Mouse (Mus musculus): ENCODE measurements around the gene Dynlt1c. TPM values are rescaled to one million over a fixed set of nuclear protein-coding genes. Genes with fewer than 3 reads are reported as not detected.
A peak's percentile ranks its signal among the peaks of the same experiment; 100 is the strongest.
"Not testable (repeated sequence)": the region's sequence is repeated elsewhere in the genome, so short reads cannot be mapped to it uniquely, and the experiment has no call there.

Gene Dynlt1c
- polyA plus RNA-seq, 1 experiment: 0.19 TPM

DNA sequence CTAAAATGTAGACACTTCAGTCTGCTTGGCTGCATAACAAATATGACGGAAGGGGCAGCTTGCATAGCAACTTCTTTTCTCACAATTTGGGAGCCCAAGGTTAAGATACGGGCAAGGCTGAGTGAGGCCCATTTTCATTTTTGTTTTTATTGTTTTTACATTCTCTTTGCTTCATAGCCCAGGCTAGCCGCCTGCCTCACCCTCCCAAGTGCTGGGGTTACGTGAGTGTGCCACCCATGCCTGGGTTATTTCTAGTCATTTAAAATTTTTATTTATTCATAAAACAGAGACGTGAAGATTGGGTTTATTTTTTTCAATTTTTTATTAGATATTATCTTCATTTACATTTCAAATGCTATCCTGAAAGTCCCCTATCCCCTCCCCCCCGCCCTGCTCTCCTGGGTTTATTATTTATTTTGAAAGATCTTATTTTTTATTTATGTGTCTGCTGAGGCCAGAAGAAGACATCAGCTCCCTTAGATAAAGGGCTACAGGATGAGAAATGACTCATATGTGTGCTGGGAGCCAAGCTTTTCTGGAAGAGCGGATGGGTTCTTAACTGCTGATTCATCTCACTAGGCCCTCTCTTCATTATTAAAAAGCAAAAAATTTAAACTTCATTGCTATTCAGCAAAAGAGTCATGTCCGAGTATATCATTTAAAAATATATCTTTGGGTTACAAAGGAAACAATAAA, 1.1 kb upstream of the Dynlt1c start:
- H3K36me3 ChIP-seq (ENCODE audit: control insufficient read depth); H3K4me1 ChIP-seq (ENCODE audit: control insufficient read depth); H3K9me3 ChIP-seq (ENCODE audit: control insufficient read depth, low read length); H3K27me3 ChIP-seq (ENCODE audit: control insufficient read depth); H3K4me3 ChIP-seq (replicated peaks): not testable (repeated sequence)

DNA sequence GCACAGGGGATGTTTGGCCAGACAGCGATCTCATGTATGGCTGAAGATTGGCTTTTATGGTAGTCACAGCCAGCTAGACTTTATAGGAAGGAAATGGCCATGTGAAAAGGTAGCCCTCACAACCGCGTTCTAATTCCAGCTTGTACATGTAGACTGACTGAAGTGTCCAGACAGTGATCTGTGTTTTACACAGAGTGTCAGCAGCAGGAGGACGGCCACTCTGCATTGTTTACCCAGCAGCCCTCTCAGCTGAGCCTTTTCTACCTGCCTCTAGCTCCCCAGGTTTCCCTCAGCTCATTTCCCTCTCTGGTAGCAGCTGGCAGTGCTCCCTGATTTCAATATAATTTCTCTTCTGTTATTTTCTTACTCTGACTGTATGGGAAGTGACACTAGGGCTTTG, 734 bp downstream of the Dynlt1c start:
- not testable (repeated sequence) for H3K36me3 ChIP-seq (ENCODE audit: control insufficient read depth); H3K9me3 ChIP-seq (ENCODE audit: control insufficient read depth, low read length); H3K27me3 ChIP-seq (ENCODE audit: control insufficient read depth); H3K4me1 ChIP-seq (ENCODE audit: control insufficient read depth)
- peak overlapping the region; percentile 51 for H3K4me3 ChIP-seq (replicated peaks)

DNA sequence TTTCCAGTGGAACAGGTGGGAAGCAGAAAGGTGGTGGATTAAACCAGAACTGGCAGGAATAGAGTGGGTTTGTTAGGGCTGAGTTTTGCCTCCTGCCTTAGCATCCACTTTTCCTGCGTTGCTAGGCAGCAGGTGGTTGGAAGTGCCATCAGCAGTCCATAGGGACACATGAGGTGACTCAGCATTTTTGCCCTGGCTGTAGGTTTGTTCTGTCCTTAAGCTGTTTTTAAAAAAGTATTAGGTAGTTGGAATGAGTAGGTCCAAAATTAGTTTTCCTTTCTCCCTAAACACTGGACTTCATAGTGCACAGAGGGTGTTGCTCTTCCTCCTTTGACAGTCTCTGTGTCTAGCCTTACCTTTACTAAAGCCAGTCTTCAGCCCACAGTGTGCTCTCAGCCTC, 3.9 kb downstream of the Dynlt1c start:
- H3K4me3 ChIP-seq (replicated peaks); H3K4me1 ChIP-seq (ENCODE audit: control insufficient read depth); H3K36me3 ChIP-seq (ENCODE audit: control insufficient read depth); H3K27me3 ChIP-seq (ENCODE audit: control insufficient read depth); H3K9me3 ChIP-seq (ENCODE audit: control insufficient read depth, low read length): not testable (repeated sequence)

DNA sequence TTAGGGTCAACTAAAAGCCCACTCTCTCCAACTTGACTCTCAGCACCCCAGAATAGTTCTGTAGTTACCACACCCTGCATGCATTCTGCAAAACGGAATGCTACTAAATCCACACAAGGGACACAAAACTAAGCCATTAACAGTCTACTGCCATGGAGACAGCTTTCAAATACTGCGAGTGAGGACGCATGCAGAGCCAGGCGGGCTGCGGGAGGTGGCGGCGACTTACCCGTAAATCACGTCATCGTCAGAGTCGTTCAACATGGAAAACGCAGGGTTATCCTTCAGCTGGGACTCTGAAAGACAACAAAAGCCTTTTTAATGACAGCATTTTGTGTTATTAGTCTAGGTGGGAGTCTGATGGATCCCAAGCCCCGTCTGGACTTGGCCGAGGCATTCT, 12.1 kb downstream of the Dynlt1c start:
- not testable (repeated sequence) for H3K36me3 ChIP-seq (ENCODE audit: control insufficient read depth); H3K4me1 ChIP-seq (ENCODE audit: control insufficient read depth); H3K4me3 ChIP-seq (replicated peaks); H3K9me3 ChIP-seq (ENCODE audit: control insufficient read depth, low read length); H3K27me3 ChIP-seq (ENCODE audit: control insufficient read depth)

DNA sequence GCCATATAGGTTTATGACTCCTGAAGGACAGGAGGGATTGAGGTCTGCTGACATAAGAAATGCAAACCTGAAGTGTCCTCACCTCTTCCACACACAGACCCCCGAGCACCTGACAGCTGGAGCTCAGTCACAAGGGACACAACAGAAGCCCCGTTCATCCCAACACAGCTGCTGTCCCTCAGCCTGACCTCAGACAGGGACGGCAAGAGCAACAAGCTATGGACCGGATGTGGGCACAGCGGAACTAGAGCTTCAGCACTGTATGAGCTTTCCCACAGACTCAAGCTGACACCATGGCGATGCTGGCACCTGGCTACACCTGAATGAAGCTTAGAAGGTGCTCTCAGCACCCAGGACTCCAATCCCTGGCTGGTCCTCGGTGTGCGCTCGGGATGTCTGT, 12.8 kb downstream of the Dynlt1c start:
- not testable (repeated sequence) for H3K4me3 ChIP-seq (replicated peaks); H3K27me3 ChIP-seq (ENCODE audit: control insufficient read depth); H3K4me1 ChIP-seq (ENCODE audit: control insufficient read depth); H3K9me3 ChIP-seq (ENCODE audit: control insufficient read depth, low read length); H3K36me3 ChIP-seq (ENCODE audit: control insufficient read depth)

DNA sequence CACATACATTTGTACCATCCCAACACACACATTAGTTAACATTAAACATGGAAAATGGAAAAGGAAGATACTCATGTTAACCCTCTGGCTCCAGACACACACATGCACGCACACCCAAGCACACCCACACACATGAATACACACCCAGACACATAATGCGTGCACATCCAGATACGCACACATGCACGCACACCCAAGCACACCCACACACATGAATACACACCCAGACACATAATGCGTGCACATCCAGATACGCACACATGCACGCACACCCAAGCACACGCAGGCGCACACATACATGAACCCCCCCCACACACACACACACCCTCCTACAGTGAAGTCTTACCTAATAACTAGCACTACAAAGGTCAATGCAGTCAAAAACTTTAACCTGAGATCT, 15.3 kb downstream of the Dynlt1c start:
- H3K27me3 ChIP-seq (ENCODE audit: control insufficient read depth); H3K4me3 ChIP-seq (replicated peaks); H3K36me3 ChIP-seq (ENCODE audit: control insufficient read depth); H3K9me3 ChIP-seq (ENCODE audit: control insufficient read depth, low read length); H3K4me1 ChIP-seq (ENCODE audit: control insufficient read depth): not testable (repeated sequence)

DNA sequence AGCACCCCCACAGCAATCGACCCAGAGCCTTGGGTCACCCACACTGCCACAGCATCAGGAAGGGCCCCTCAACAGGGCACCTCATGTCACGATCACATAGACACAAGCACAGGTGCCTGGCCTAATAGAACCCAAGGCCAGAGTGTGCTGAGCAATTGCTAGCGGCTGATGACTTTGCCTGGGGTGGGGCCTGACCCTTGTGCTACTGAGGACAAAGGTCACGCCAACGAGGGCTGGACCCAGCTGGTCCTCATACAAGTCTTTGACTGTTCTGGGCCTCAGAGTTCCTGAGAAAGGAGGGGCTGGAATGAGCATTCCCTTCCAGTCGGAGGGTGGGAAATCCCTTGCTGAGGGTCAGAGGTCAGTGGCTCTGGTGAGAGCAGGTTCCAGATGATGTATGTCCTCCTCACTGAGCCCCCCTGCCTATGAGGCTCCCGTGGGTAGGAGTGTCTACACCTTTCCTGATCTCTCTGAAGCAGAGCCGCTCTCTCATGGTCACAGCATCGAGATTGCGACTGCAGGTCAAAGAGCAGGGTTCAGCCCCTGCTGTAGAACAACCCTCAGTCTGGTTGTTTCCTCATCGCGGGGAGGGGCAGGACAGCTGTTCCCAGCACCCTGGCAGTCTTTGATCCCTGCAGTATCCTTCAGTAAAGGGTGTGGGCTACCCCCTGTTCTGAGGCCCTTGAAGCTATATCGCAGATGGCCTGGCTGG, 16.4 kb downstream of the Dynlt1c start:
- not testable (repeated sequence) for H3K4me3 ChIP-seq (replicated peaks); H3K36me3 ChIP-seq (ENCODE audit: control insufficient read depth); H3K9me3 ChIP-seq (ENCODE audit: control insufficient read depth, low read length); H3K4me1 ChIP-seq (ENCODE audit: control insufficient read depth); H3K27me3 ChIP-seq (ENCODE audit: control insufficient read depth)

DNA sequence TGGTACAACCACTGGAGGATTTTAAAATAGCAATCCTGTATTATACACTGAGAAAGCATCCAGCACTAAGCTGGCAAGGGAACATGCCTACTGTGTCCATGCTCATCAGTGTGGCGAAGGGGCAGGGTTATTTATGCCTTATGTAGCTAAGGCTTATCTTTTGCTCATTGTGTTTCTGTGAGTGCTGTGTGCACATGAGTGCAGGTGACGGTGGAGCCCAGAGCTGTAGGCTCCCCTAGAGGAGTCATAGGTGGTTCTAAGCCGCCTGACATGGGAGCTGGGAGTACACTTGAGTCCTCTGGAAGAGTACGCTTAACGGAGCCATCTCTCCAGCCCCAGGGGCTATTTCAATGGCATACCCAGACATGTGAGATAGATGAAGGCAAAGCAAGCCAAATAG, 17.8 kb downstream of the Dynlt1c start:
- not testable (repeated sequence) for H3K4me3 ChIP-seq (replicated peaks); H3K36me3 ChIP-seq (ENCODE audit: control insufficient read depth); H3K9me3 ChIP-seq (ENCODE audit: control insufficient read depth, low read length)

DNA sequence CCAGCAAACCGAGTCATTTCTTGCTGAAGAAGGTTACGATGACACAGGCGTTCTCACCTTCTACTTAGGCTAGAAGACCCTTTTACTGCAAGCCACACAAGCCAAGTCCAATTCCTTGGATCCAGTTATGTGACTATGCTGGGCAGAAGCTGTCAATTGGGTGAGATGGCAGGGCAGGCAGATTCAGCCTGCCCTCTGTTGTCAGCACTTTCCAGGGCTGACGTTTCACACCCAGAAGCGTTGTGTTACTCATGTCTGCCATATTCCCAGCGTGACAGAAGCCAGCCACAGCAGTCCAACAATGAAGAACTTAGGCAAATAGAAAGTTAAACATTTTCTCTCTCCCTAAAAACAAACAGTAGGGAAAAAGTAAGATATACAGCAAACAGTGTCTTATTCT, 18.6 kb downstream of the Dynlt1c start:
- H3K4me3 ChIP-seq (replicated peaks); H3K4me1 ChIP-seq (ENCODE audit: control insufficient read depth); H3K27me3 ChIP-seq (ENCODE audit: control insufficient read depth); H3K36me3 ChIP-seq (ENCODE audit: control insufficient read depth); H3K9me3 ChIP-seq (ENCODE audit: control insufficient read depth, low read length): not testable (repeated sequence)

More for the DNA sequence above, 17.8 kb downstream of the Dynlt1c start:
- not testable (repeated sequence) for H3K27me3 ChIP-seq (ENCODE audit: control insufficient read depth); H3K4me1 ChIP-seq (ENCODE audit: control insufficient read depth)

DNA sequence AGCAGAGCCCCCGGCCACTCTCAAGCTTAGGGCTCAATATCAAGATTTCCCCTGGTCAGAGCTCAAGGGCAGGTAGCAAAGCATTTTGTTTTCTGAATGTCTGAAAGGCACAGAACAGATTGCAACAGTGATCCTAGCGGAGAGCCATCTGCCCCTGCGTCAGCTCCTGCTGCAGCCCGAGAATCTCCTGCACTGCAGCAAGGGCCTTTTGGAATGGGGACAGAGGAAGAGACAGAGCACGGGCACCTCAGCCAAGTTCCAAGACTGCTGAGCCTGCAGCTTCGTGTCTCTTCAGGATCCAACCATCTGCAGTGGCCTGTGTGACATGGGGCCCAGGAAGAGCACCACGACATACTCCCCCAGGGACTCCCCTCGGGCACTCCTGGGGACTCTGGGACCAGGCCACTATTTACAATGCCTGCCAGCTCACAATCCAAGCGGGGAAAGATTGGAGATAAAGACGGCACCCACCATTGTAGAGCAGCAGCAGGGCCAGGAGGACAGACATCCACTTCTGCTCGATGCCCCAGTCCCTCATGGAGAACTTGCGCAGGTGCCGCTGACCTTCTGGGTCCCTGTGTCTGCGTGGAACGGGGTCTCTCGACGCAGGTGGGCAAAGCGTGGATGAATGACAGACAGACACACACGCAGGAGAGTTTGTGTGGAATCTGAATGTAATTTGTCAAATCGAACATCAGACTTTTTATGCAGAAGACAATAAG, 19.4 kb downstream of the Dynlt1c start:
- not testable (repeated sequence) for H3K9me3 ChIP-seq (ENCODE audit: control insufficient read depth, low read length)

DNA sequence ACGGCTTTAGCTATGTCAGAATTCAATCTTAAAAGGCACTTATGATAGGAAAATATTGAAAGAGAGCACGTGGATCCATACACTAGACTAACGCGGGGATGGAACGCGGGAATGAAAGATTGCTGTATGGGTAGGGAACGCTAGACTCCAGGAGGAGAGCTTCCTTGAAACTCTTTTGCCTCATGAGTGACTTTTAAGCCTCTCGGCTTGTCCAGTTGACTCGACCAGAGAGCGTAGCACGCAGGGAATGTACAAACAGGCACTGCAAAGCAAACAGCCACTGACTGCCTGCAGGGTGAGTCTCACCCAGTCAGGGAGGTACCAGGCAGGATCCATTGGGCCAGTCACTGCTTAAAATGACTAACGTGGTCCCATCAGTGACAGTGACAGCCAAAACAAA, 20.5 kb downstream of the Dynlt1c start:
- not testable (repeated sequence) for H3K4me1 ChIP-seq (ENCODE audit: control insufficient read depth); H3K4me3 ChIP-seq (replicated peaks); H3K9me3 ChIP-seq (ENCODE audit: control insufficient read depth, low read length); H3K27me3 ChIP-seq (ENCODE audit: control insufficient read depth); H3K36me3 ChIP-seq (ENCODE audit: control insufficient read depth)

More for the DNA sequence above, 19.4 kb downstream of the Dynlt1c start:
- not testable (repeated sequence) for H3K36me3 ChIP-seq (ENCODE audit: control insufficient read depth); H3K27me3 ChIP-seq (ENCODE audit: control insufficient read depth); H3K4me1 ChIP-seq (ENCODE audit: control insufficient read depth); H3K4me3 ChIP-seq (replicated peaks)

DNA sequence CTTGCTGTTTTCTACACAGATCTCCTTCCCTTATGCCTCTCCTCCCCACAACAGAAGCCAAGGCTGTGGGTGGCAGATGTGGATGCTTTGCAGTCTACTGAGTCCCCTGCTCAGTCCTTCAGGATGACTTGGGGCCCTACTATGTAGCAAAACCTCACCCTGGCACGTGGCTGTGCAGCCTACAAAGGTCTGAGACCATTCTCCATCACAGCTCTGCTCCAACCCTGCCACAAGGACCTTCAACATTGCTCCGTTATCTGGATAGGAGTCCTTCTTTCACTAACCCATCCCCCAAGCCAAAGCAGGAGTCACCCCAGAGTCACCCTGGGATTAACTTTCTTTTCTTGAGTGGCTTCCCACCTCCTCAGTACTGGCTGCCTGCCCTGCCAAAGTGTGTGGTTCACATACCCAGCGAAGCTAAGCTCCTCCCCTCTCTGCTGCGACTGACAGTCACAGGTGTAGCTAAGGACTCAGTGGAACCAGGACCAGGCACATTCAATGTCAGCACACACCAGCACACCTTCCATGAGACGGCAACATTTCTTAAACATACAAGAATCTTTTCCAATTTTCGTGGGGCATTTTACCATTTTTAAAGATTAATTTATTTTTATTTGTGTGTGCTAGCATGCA, 23.6 kb downstream of the Dynlt1c start:
- H3K36me3 ChIP-seq (ENCODE audit: control insufficient read depth); H3K9me3 ChIP-seq (ENCODE audit: control insufficient read depth, low read length); H3K27me3 ChIP-seq (ENCODE audit: control insufficient read depth); H3K4me3 ChIP-seq (replicated peaks); H3K4me1 ChIP-seq (ENCODE audit: control insufficient read depth): not testable (repeated sequence)

DNA sequence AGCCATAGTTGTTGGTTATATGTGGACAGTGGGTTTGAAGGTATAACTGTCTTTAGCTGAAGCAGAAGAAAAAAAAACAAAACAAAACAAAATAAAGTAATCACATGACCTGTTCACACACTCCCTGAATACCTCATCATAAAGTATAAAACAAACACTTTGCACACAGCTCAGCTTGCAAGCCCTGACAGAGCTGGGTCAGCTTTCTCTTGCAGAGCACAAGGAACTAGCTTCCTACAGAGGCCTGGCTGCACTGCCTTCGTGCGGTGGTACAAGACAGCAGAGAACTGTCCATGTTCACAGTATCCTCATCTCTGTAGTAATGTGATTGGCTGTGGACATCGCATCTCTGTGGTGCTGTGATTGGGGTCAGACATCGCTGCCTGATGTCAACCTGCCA, 28.9 kb downstream of the Dynlt1c start:
- not testable (repeated sequence) for H3K27me3 ChIP-seq (ENCODE audit: control insufficient read depth); H3K4me3 ChIP-seq (replicated peaks); H3K9me3 ChIP-seq (ENCODE audit: control insufficient read depth, low read length); H3K36me3 ChIP-seq (ENCODE audit: control insufficient read depth); H3K4me1 ChIP-seq (ENCODE audit: control insufficient read depth)

DNA sequence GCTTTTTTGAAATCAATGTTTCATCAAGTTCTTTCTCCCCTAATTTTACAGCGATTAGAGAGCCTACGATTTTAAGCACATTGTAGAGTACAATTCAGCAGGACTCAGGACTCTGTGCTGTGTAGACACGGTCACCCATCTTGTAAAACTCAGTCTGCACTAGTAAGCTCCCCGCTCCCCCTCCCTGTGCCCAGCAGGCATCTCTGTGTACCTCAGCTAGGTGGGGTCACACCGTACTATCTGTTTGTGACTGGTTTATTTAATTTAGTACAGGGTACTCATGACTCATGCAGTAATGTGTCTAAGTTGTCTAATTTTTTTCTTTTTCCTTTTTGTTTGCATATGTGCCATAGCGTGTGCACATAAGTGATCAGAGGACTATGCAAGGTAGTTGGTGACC, 31.4 kb downstream of the Dynlt1c start:
- H3K36me3 ChIP-seq (ENCODE audit: control insufficient read depth); H3K27me3 ChIP-seq (ENCODE audit: control insufficient read depth); H3K4me1 ChIP-seq (ENCODE audit: control insufficient read depth); H3K9me3 ChIP-seq (ENCODE audit: control insufficient read depth, low read length); H3K4me3 ChIP-seq (replicated peaks): not testable (repeated sequence)
